Mouse (Mus musculus) megakaryocyte, embryonic 14.5 days (primary cell): ENCODE data around the gene Ostn.

Experiments
- FLI1 ChIP-seq: IDR thresholded peaks from 2 replicates; pipeline ENCODE4 v1.6.1; 2012; ENCODE audit warnings: low read length, inconsistent platforms, mixed read lengths
- GATA1 ChIP-seq: IDR thresholded peaks from 3 replicates; pipeline ENCODE4 v1.6.1; 2012; ENCODE audit warnings: mixed read lengths, low read length, inconsistent platforms, borderline replicate concordance

GRCm38 (mm10) chr16:27385649-27386048, 78.4 kb downstream of the Ostn start:
- TF ChIP-seq GATA1: no peak
- no peak for TF ChIP-seq FLI1
